19 mouse cellular contexts compared by ENCODE assay signal in genomic region chr14:122331635-122332460, GRCm38 (mm10).
DNase-seq lines count a peak whose midpoint lies in the region; ATAC-seq lines count a peak whose summit lies in the region.
"Had no signal": no experiment of that assay in that cellular context is flagged by ENCODE, and none has a peak within 500 bp of the region (broad histone marks: within the 10 kb centered on the region; RNA-seq: fewer than 3 reads in every experiment).

No protein-coding gene starts in this region.

- intact Hi-C loops in heart, postnatal 14 days (cut with DNase I): no loop called here
- intact Hi-C loops in left cerebral cortex, postnatal 25 days (cut with DNase I): no loop called here

- H3K4me2 ChIP-seq in heart, embryonic 12.5 days: peak overlapping the region; percentile 9; the same call in 1 of the 2 replicates
- no peak overlapping the region for H3K4me2 ChIP-seq in midbrain, embryonic 11.5 days
- no peak overlapping the region for H3K4me2 ChIP-seq in midbrain, embryonic 14.5 days (ENCODE audit: low read length)
- no peak overlapping the region for H3K4me2 ChIP-seq in stomach, embryonic 16.5 days (ENCODE audit: low read depth, low read length)
- H3K4me2 ChIP-seq: embryonic facial prominence, embryonic 12.5 days; liver, embryonic 11.5 days; neural tube, embryonic 15.5 days had no signal

- no peak; the same call in 1 of the 2 replicates for ATAC-seq in heart, embryonic 12.5 days (ENCODE audit: insufficient number of reproducible peaks, low FRiP score)
- 0 out of 2 replicates have a peak, but pooled peaks have one; percentile 9 for ATAC-seq in midbrain, embryonic 11.5 days (ENCODE audit: low FRiP score)
- ATAC-seq in midbrain, embryonic 14.5 days (ENCODE audit: low FRiP score, low TSS enrichment): no peak
- ATAC-seq in stomach, embryonic 16.5 days (ENCODE audit: insufficient read depth, low FRiP score): peak; percentile 44; the same call in 1 of the 2 replicates

- no peak overlapping the region for H3K27ac ChIP-seq in heart, embryonic 12.5 days (ENCODE audit: poor library complexity, severe bottlenecking)
- H3K27ac ChIP-seq in midbrain, embryonic 11.5 days (ENCODE audit: low read depth, low read length): no peak overlapping the region
- H3K27ac ChIP-seq in midbrain, embryonic 14.5 days (replicated peaks; ENCODE audit: low read depth, low read length): no peak overlapping the region
- H3K27ac ChIP-seq in stomach, embryonic 16.5 days (ENCODE audit: low read length): no peak overlapping the region
- H3K27ac ChIP-seq: embryonic facial prominence, embryonic 12.5 days; layer of hippocampus, adult 2 months; neural tube, embryonic 15.5 days had no signal

- no peaks in the 10 kb centered on the region for H3K36me3 ChIP-seq in heart, embryonic 12.5 days
- no peaks in the 10 kb centered on the region for H3K36me3 ChIP-seq in midbrain, embryonic 11.5 days (ENCODE audit: control insufficient read depth, insufficient read depth, low read length)
- no peaks in the 10 kb centered on the region for H3K36me3 ChIP-seq in midbrain, embryonic 14.5 days (ENCODE audit: control insufficient read depth, insufficient read depth, low read length)
- H3K36me3 ChIP-seq in stomach, embryonic 16.5 days (ENCODE audit: control insufficient read depth, insufficient read depth, low read length): no peaks in the 10 kb centered on the region
- H3K36me3 ChIP-seq: embryonic facial prominence, embryonic 12.5 days; neural tube, embryonic 15.5 days had no signal

- 20% methylated on average over 14 of the region's 14 CpGs for WGBS in heart, embryonic 12.5 days
- WGBS in midbrain, embryonic 11.5 days: 54% methylated on average over 14 of the region's 14 CpGs
- WGBS in midbrain, embryonic 14.5 days: 33% methylated on average over 14 of the region's 14 CpGs
- WGBS in stomach, embryonic 16.5 days: 24% methylated on average over 14 of the region's 14 CpGs

- H3K4me3 ChIP-seq in heart, embryonic 12.5 days: no peak overlapping the region
- no peak overlapping the region for H3K4me3 ChIP-seq in midbrain, embryonic 11.5 days (ENCODE audit: low read depth, low read length)
- H3K4me3 ChIP-seq in midbrain, embryonic 14.5 days (replicated peaks; ENCODE audit: low read depth, low read length): no peak overlapping the region
- no peak overlapping the region for H3K4me3 ChIP-seq in stomach, embryonic 16.5 days (replicated peaks; ENCODE audit: low read length)
- H3K4me3 ChIP-seq: embryonic facial prominence, embryonic 12.5 days; layer of hippocampus, adult 2 months; neural tube, embryonic 15.5 days had no signal

- peaks cover 16% of the 10 kb centered on the region for H3K4me1 ChIP-seq in heart, embryonic 12.5 days (replicated peaks)
- H3K4me1 ChIP-seq in midbrain, embryonic 11.5 days (ENCODE audit: control insufficient read depth, insufficient read depth, low read length): peaks cover 2% of the 10 kb centered on the region; the same call in 1 of the 2 replicates
- no peaks in the 10 kb centered on the region for H3K4me1 ChIP-seq in midbrain, embryonic 14.5 days (ENCODE audit: control insufficient read depth, insufficient read depth, low read length)
- no peaks in the 10 kb centered on the region for H3K4me1 ChIP-seq in stomach, embryonic 16.5 days (ENCODE audit: control insufficient read depth, insufficient read depth, low read length)
- H3K4me1 ChIP-seq: embryonic facial prominence, embryonic 12.5 days; neural tube, embryonic 15.5 days had no signal

- no peak for DNase-seq in heart, postnatal 4 days
- DNase-seq in midbrain, embryonic 11.5 days (ENCODE audit: low spot score, missing footprints): no peak
- no peak for DNase-seq in midbrain, embryonic 14.5 days
- peak; percentile 5 for DNase-seq in embryo, embryonic 11 days
- no peak for DNase-seq in heart, postnatal 14 days
- DNase-seq in left cerebral cortex, postnatal 25 days (ENCODE audit: low spot score in 2 of 2): no peak
- DNase-seq: adrenal gland, postnatal 36 days; cerebellum, adult 9-11 months; gastrocnemius, postnatal 10 days; heart, postnatal 36 days; retina, postnatal 1 day; thymus, postnatal 36 days had no signal

- H3K9ac ChIP-seq in heart, embryonic 12.5 days: no peak overlapping the region
- no peak overlapping the region for H3K9ac ChIP-seq in midbrain, embryonic 11.5 days (ENCODE audit: low read length)
- no peak overlapping the region for H3K9ac ChIP-seq in midbrain, embryonic 14.5 days (replicated peaks; ENCODE audit: low read length)
- H3K9ac ChIP-seq in stomach, embryonic 16.5 days (ENCODE audit: low read length): no peak overlapping the region
- H3K9ac ChIP-seq: embryonic facial prominence, embryonic 12.5 days; neural tube, embryonic 15.5 days had no signal

- H3K27me3 ChIP-seq in heart, embryonic 12.5 days (replicated peaks): no peaks in the 10 kb centered on the region
- H3K27me3 ChIP-seq in midbrain, embryonic 11.5 days (ENCODE audit: control insufficient read depth, insufficient read depth, low read length): no peaks in the 10 kb centered on the region
- H3K27me3 ChIP-seq in midbrain, embryonic 14.5 days (ENCODE audit: control insufficient read depth, insufficient read depth, low read length): no peaks in the 10 kb centered on the region
- no peaks in the 10 kb centered on the region for H3K27me3 ChIP-seq in stomach, embryonic 16.5 days (ENCODE audit: control insufficient read depth, insufficient read depth, low read length)
- H3K27me3 ChIP-seq: embryonic facial prominence, embryonic 12.5 days; neural tube, embryonic 15.5 days had no signal

- no peaks in the 10 kb centered on the region for H3K9me3 ChIP-seq in heart, embryonic 12.5 days (replicated peaks)
- no peaks in the 10 kb centered on the region for H3K9me3 ChIP-seq in midbrain, embryonic 11.5 days (ENCODE audit: control insufficient read depth, low read length)
- H3K9me3 ChIP-seq in midbrain, embryonic 14.5 days (ENCODE audit: control insufficient read depth, low read length): no peaks in the 10 kb centered on the region
- no peaks in the 10 kb centered on the region for H3K9me3 ChIP-seq in stomach, embryonic 16.5 days (replicated peaks; ENCODE audit: control insufficient read depth, low read length)
- H3K9me3 ChIP-seq: embryonic facial prominence, embryonic 12.5 days; G1E; neural tube, embryonic 15.5 days had no signal

Comparison
In these comparisons a context has a peak if more than half of its experiments do, and no peak if none do; other contexts are left out.
1. ATAC-seq: peak in midbrain, embryonic 11.5 days (single experiment) and stomach, embryonic 16.5 days (single experiment); none in heart, embryonic 12.5 days (single experiment) and midbrain, embryonic 14.5 days (single experiment).